Mouse (Mus musculus): ENCODE results near the gene Ackr4.

DNA sequence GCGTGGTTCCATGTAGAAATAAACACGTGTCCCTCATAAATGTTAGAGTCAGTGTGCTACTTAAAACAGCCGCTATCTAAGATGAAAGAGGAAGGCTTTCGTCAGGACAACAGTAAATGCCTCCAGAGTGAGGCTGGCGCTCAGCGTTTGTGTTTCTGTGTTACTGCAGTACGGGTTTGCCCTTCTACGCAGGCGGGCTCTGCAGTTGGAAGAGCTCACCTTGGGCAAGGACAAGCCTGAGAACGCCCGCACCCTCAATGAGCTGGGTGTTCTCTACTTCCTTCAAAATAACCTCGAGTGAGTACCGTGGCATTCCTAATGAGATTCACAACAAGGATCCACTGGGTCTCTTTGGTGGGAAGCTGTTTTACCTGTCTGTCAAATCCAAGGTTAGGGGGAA is 88.5 kb downstream of the Ackr4 start:
- no peak for TF ChIP-seq CTCF (IDR thresholded peaks at IDR 0.05; ENCODE audit: borderline replicate concordance, control insufficient read depth, extremely low read depth, insufficient read depth, low read length, poor library complexity)
- no peak for TF ChIP-seq POLR2A (IDR thresholded peaks at IDR 0.05; ENCODE audit: control insufficient read depth, extremely low read depth, insufficient read depth, low read length, poor library complexity)
